Mouse (Mus musculus): ENCODE data around the gene Prodh2. TPM values are rescaled to one million over a fixed set of nuclear protein-coding genes. Genes with fewer than 3 reads are reported as not detected.
"Not testable (repeated sequence)": the region's sequence is repeated elsewhere in the genome, so short reads cannot be mapped to it uniquely, and the experiment has no call there.

Gene Prodh2
- total RNA-seq, 1 experiment: 0.80 TPM

GRCm38 (mm10) chr7:30490251-30490956 is 3.0 kb upstream of the Prodh2 start:
- no peak for TF ChIP-seq ZNF384 (IDR thresholded peaks at IDR 0.05; ENCODE audit: low read depth, low read length)
- no peak for TF ChIP-seq HCFC1 (IDR thresholded peaks at IDR 0.05; ENCODE audit: borderline replicate concordance, insufficient read depth, low read length)
- no peak for TF ChIP-seq MAFK (IDR thresholded peaks at IDR 0.05; ENCODE audit: insufficient read depth, low read depth, low read length)
- no peak for TF ChIP-seq ZC3H11A (IDR thresholded peaks at IDR 0.05; ENCODE audit: borderline replicate concordance, low read depth, low read length)
- no peak for TF ChIP-seq CHD2 (IDR thresholded peaks at IDR 0.05; ENCODE audit: low read depth, low read length)
- in situ Hi-C loops (cut with MboI; ENCODE audit: low sequenced_read_pairs in 2 of 2, unreplicated experiment in 2 of 2): no loop called here
- Histone ChIP-seq H3K36me3 (ENCODE audit: control insufficient read depth, insufficient read depth, low read length, poor library complexity, severe bottlenecking) (peaks cover 8% of the 10 kb centered on the region; the same call in 1 of the 2 replicates), H3K9me3 (ENCODE audit: control insufficient read depth, insufficient read depth, low read depth, low read length) (0 out of 2 replicates have a peak, but pooled peaks cover 3% of the 10 kb centered on the region), H3K27ac (ENCODE audit: insufficient read depth, low read depth, low read length, poor library complexity, severe bottlenecking) (no peak overlapping the region), H3K4me3 (ENCODE audit: insufficient read depth in 1 of 2, low read depth in 1 of 2, low read length in 2 of 2, poor library complexity in 1 of 2, severe bottlenecking in 1 of 2) (no peak overlapping the region), H3K9ac (ENCODE audit: insufficient read depth, low read depth, low read length, poor library complexity, severe bottlenecking) (peak overlapping the region; percentile 13; the same call in 1 of the 2 replicates), H3K4me1 (ENCODE audit: control insufficient read depth in 2 of 2, insufficient read depth in 2 of 2, low read length in 2 of 2, poor library complexity in 1 of 2) (no peaks in the 10 kb centered on the region)
- DNase-seq (ENCODE audit: low read depth, low spot score): peak; percentile 84

- Histone ChIP-seq H3K4me1 (ENCODE audit: control insufficient read depth in 2 of 2, insufficient read depth in 2 of 2, low read length in 2 of 2, poor library complexity in 1 of 2) (no peaks in the 10 kb centered on the region), H3K9me3 (ENCODE audit: control insufficient read depth, insufficient read depth, low read depth, low read length) (0 out of 2 replicates have a peak, but pooled peaks cover 3% of the 10 kb centered on the region), H3K9ac (ENCODE audit: insufficient read depth, low read depth, low read length, poor library complexity, severe bottlenecking) (no peak overlapping the region), H3K4me3 (ENCODE audit: insufficient read depth in 1 of 2, low read depth in 1 of 2, low read length in 2 of 2, poor library complexity in 1 of 2, severe bottlenecking in 1 of 2) (no peak overlapping the region), H3K27ac (ENCODE audit: insufficient read depth, low read depth, low read length, poor library complexity, severe bottlenecking) (no peak overlapping the region), H3K36me3 (ENCODE audit: control insufficient read depth, insufficient read depth, low read length, poor library complexity, severe bottlenecking) (peaks cover 7% of the 10 kb centered on the region; the same call in 1 of the 2 replicates)
- in situ Hi-C loops (cut with MboI; ENCODE audit: low sequenced_read_pairs in 2 of 2, unreplicated experiment in 2 of 2): no loop called here
- DNase-seq (ENCODE audit: low read depth, low spot score): no peak
- TF ChIP-seq MAFK (IDR thresholded peaks at IDR 0.05; ENCODE audit: insufficient read depth, low read depth, low read length) (no peak), ZNF384 (IDR thresholded peaks at IDR 0.05; ENCODE audit: low read depth, low read length) (no peak), CHD2 (IDR thresholded peaks at IDR 0.05; ENCODE audit: low read depth, low read length) (no peak), ZC3H11A (IDR thresholded peaks at IDR 0.05; ENCODE audit: borderline replicate concordance, low read depth, low read length) (no peak), HCFC1 (IDR thresholded peaks at IDR 0.05; ENCODE audit: borderline replicate concordance, insufficient read depth, low read length) (no peak)
These were observed 2.5 kb upstream of the Prodh2 start for GRCm38 (mm10) chr7:30490957-30491307.

GRCm38 (mm10) chr7:30492765-30493164 is 657 bp upstream of the Prodh2 start:
- no peak overlapping the region for H3K4me3 ChIP-seq (ENCODE audit: insufficient read depth in 1 of 2, low read depth in 1 of 2, low read length in 2 of 2, poor library complexity in 1 of 2, severe bottlenecking in 1 of 2)
- H3K27ac ChIP-seq (ENCODE audit: insufficient read depth, low read depth, low read length, poor library complexity, severe bottlenecking): no peak overlapping the region
- in situ Hi-C loops (cut with MboI; ENCODE audit: low sequenced_read_pairs in 2 of 2, unreplicated experiment in 2 of 2): no loop called here
- no peaks in the 10 kb centered on the region for H3K4me1 ChIP-seq (ENCODE audit: control insufficient read depth in 2 of 2, insufficient read depth in 2 of 2, low read length in 2 of 2, poor library complexity in 1 of 2)
- TF ChIP-seq ZNF384 (IDR thresholded peaks at IDR 0.05; ENCODE audit: low read depth, low read length) (peak; percentile 40; the same call in 1 of the 2 replicates), CHD2 (IDR thresholded peaks at IDR 0.05; ENCODE audit: low read depth, low read length) (no peak), HCFC1 (IDR thresholded peaks at IDR 0.05; ENCODE audit: borderline replicate concordance, insufficient read depth, low read length) (no peak), ZC3H11A (IDR thresholded peaks at IDR 0.05; ENCODE audit: borderline replicate concordance, low read depth, low read length) (0 out of 2 replicates have a peak, but pooled peaks have one; percentile 41), MAFK (IDR thresholded peaks at IDR 0.05; ENCODE audit: insufficient read depth, low read depth, low read length) (no peak)
- H3K36me3 ChIP-seq (ENCODE audit: control insufficient read depth, insufficient read depth, low read length, poor library complexity, severe bottlenecking): no peaks in the 10 kb centered on the region
- 0 out of 2 replicates have a peak, but pooled peaks cover 3% of the 10 kb centered on the region for H3K9me3 ChIP-seq (ENCODE audit: control insufficient read depth, insufficient read depth, low read depth, low read length)
- peak; percentile 83 for DNase-seq (ENCODE audit: low read depth, low spot score)
- no peak overlapping the region for H3K9ac ChIP-seq (ENCODE audit: insufficient read depth, low read depth, low read length, poor library complexity, severe bottlenecking)

DNA sequence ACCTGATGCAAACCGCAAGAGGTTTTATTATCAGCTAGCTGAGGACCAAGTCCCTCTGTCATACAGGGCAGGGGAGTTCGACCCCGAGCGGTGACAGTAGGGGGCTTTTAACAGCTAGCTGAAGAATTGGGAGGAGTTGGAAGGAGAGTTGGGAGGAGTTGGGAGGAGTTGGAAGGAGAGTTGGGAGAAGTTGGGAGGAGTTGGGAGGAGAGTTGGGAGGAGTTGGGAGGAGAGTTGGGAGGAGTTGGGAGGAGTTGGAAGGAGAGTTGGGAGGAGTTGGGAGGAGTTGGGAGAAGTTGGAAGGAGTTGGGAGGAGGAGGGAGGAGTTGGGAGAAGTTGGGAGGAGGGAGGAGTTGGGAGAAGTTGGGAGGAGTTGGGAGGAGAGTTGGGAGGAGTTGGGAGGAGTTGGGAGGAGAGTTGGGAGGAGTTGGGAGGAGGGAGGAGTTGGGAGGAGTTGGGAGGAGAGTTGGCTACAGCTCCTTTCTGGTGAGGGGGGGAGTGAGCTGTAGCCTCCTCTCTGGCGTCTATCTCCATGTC is 2.2 kb downstream of the Prodh2 start:
- H3K27ac ChIP-seq (ENCODE audit: insufficient read depth, low read depth, low read length, poor library complexity, severe bottlenecking); H3K4me1 ChIP-seq (ENCODE audit: control insufficient read depth in 2 of 2, insufficient read depth in 2 of 2, low read length in 2 of 2, poor library complexity in 1 of 2); H3K9ac ChIP-seq (ENCODE audit: insufficient read depth, low read depth, low read length, poor library complexity, severe bottlenecking); H3K36me3 ChIP-seq (ENCODE audit: control insufficient read depth, insufficient read depth, low read length, poor library complexity, severe bottlenecking); in situ Hi-C loops (cut with MboI; ENCODE audit: low sequenced_read_pairs in 2 of 2, unreplicated experiment in 2 of 2); H3K9me3 ChIP-seq (ENCODE audit: control insufficient read depth, insufficient read depth, low read depth, low read length); H3K4me3 ChIP-seq (ENCODE audit: insufficient read depth in 1 of 2, low read depth in 1 of 2, low read length in 2 of 2, poor library complexity in 1 of 2, severe bottlenecking in 1 of 2); DNase-seq (ENCODE audit: low read depth, low spot score): not testable (repeated sequence)

GRCm38 (mm10) chr7:30501159-30501558 is 7.7 kb downstream of the Prodh2 start:
- H3K4me3 ChIP-seq (ENCODE audit: insufficient read depth in 1 of 2, low read depth in 1 of 2, low read length in 2 of 2, poor library complexity in 1 of 2, severe bottlenecking in 1 of 2); H3K36me3 ChIP-seq (ENCODE audit: control insufficient read depth, insufficient read depth, low read length, poor library complexity, severe bottlenecking); H3K27ac ChIP-seq (ENCODE audit: insufficient read depth, low read depth, low read length, poor library complexity, severe bottlenecking); DNase-seq (ENCODE audit: low read depth, low spot score); H3K9ac ChIP-seq (ENCODE audit: insufficient read depth, low read depth, low read length, poor library complexity, severe bottlenecking); in situ Hi-C loops (cut with MboI; ENCODE audit: low sequenced_read_pairs in 2 of 2, unreplicated experiment in 2 of 2); H3K9me3 ChIP-seq (ENCODE audit: control insufficient read depth, insufficient read depth, low read depth, low read length); H3K4me1 ChIP-seq (ENCODE audit: control insufficient read depth in 2 of 2, insufficient read depth in 2 of 2, low read length in 2 of 2, poor library complexity in 1 of 2): not testable (repeated sequence)
